Mouse (Mus musculus) adrenal gland, postnatal 25 days (tissue): ENCODE results near the gene Apoa4. TPM values are rescaled to one million over a fixed set of nuclear protein-coding genes. Genes with fewer than 3 reads are reported as not detected.

Source experiments
- DNase-seq: peaks from one replicate; pipeline ENCODE4 v3.0.0; 2021; ENCODE audit warnings: mixed read lengths
- total RNA-seq: library from RNA; stranded (reverse); gene quantifications from 2 replicates; pipeline ENCODE4 v1.2.3, GENCODE M21; 2021

The Apoa4 gene
- total RNA-seq, 1 experiment from 2014 or later = not detected

- DNase-seq = no peak
Measured at GRCm38 (mm10) chr9:46227064-46227614, 13.4 kb upstream of the Apoa4 start.

GRCm38 (mm10) chr9:46228491-46228890, 12.0 kb upstream of the Apoa4 start, which contains the start of gene Apoa1:
TSS of gene Apoa1 (plus strand) at chr9:46228580.
- DNase-seq = no peak

- peak; percentile 82 for DNase-seq
Measured at GRCm38 (mm10) chr9:46229573-46230449, 10.7 kb upstream of the Apoa4 start.

- no peak for DNase-seq
Measured at GRCm38 (mm10) chr9:46230450-46230975, 10.0 kb upstream of the Apoa4 start.

- DNase-seq = no peak
Measured at GRCm38 (mm10) chr9:46235196-46235595, 5.3 kb upstream of the Apoa4 start.

- DNase-seq = no peak
Measured at GRCm38 (mm10) chr9:46235596-46235648, 5.1 kb upstream of the Apoa4 start, which contains the start of gene Apoc3. TSS of gene Apoc3 (minus strand) at chr9:46235636.

GRCm38 (mm10) chr9:46235649-46236048, 4.8 kb upstream of the Apoa4 start:
- no peak for DNase-seq

- DNase-seq = no peak
Measured at GRCm38 (mm10) chr9:46238850-46239249, 1.6 kb upstream of the Apoa4 start.

GRCm38 (mm10) chr9:46241818-46242217, 1.3 kb downstream of the Apoa4 start:
- DNase-seq = no peak

GRCm38 (mm10) chr9:46243122-46243521, 2.6 kb downstream of the Apoa4 start:
- no peak for DNase-seq

GRCm38 (mm10) chr9:46243584-46243983, 3.1 kb downstream of the Apoa4 start:
- DNase-seq = no peak

- peak; percentile 45 for DNase-seq
Measured at GRCm38 (mm10) chr9:46246752-46247324, 6.3 kb downstream of the Apoa4 start.

GRCm38 (mm10) chr9:46256177-46256576, 15.7 kb downstream of the Apoa4 start:
- DNase-seq = no peak

- DNase-seq = peak; percentile 28
Measured at GRCm38 (mm10) chr9:46256658-46257385, 16.3 kb downstream of the Apoa4 start.

- DNase-seq = no peak
Measured at GRCm38 (mm10) chr9:46257546-46257945, 17.1 kb downstream of the Apoa4 start.

GRCm38 (mm10) chr9:46259111-46259510, 18.6 kb downstream of the Apoa4 start:
- no peak for DNase-seq

- DNase-seq = peak; percentile 42
Measured at GRCm38 (mm10) chr9:46261131-46261530, 20.6 kb downstream of the Apoa4 start.

- DNase-seq = no peak
Measured at GRCm38 (mm10) chr9:46268343-46268873, 27.9 kb downstream of the Apoa4 start, which contains the start of gene Apoa5. TSS of gene Apoa5 (plus strand) at chr9:46268633.

- no peak for DNase-seq
Measured at GRCm38 (mm10) chr9:46269125-46269524, 28.6 kb downstream of the Apoa4 start.

- no peak for DNase-seq
Measured at GRCm38 (mm10) chr9:46270782-46271181, 30.3 kb downstream of the Apoa4 start.

- DNase-seq = no peak
Measured at GRCm38 (mm10) chr9:46272070-46272469, 31.6 kb downstream of the Apoa4 start.

- peak; percentile 87 for DNase-seq
Measured at GRCm38 (mm10) chr9:46272677-46273454, 32.4 kb downstream of the Apoa4 start, which contains the start of gene Zpr1. TSS of gene Zpr1 (plus strand) at chr9:46273064.
